Mouse (Mus musculus) embryonic facial prominence, embryonic 10.5 days (tissue): ENCODE data around the gene Zp3. TPM values are rescaled to one million over a fixed set of nuclear protein-coding genes. Genes with fewer than 3 reads are reported as not detected.

ENCODE experiments used
- DNase-seq: peaks from one replicate; pipeline ENCODE4 v3.0.0-alpha.2; 2017; ENCODE audit warnings: low spot score
- H3K27ac ChIP-seq: fragments of 300-500 bp; sonication (generic); replicated peaks from 2 replicates; pipeline ENCODE4 v1.5.1; 2016; ENCODE audit warnings: mild to moderate bottlenecking
- H3K27me3 ChIP-seq: fragments of 300-500 bp; sonication (generic); replicated peaks from 2 replicates; pipeline ENCODE4 v1.6.1; 2016; ENCODE audit warnings: low read depth, mild to moderate bottlenecking; ENCODE audit not compliant: poor library complexity, severe bottlenecking
- H3K36me3 ChIP-seq: fragments of 300-500 bp; sonication (generic); replicated peaks from 2 replicates; pipeline ENCODE4 v1.6.1; 2016; ENCODE audit warnings: mild to moderate bottlenecking, moderate library complexity
- H3K4me1 ChIP-seq: fragments of 300-500 bp; sonication (generic); 2 replicates; pipeline ENCODE4 v1.6.1; 2016
- H3K4me3 ChIP-seq: fragments of 300-500 bp; sonication (generic); 2 replicates; pipeline ENCODE4 v1.5.1; 2016; ENCODE audit warnings: mild to moderate bottlenecking, moderate library complexity
- H3K9me3 ChIP-seq: fragments of 300-500 bp; sonication (generic); 2 replicates; pipeline ENCODE4 v1.6.1; 2016; ENCODE audit warnings: mild to moderate bottlenecking
- WGBS: fragments of 180-500 bp; shearing (Covaris S2); methylation state at CpG from one replicate; pipeline ENCODE4 v1.1.7; 2016; 5-methylcytosine and 5-hydroxymethylcytosine counted together
- polyA plus RNA-seq: library from polyadenylated mRNA; unstranded; fragments of >200 nt; fragmentation: Nextera tagmentation; extraction: Ambion mirVana; gene quantifications from 2 replicates; pipeline ENCODE4 v1.2.1, GENCODE M21; 2016

The Zp3 gene
- polyA plus RNA-seq, 1 experiment from 2014 or later: not detected

GRCm38 (mm10) chr5:135950710-135951412 is 29.0 kb upstream of the Zp3 start:
- 85% methylated on average over 11 of the region's 11 CpGs for WGBS
- peak overlapping the region; percentile 16; the same call in 1 of the 2 replicates for H3K27ac ChIP-seq

GRCm38 (mm10) chr5:135951660-135952059 is 28.2 kb upstream of the Zp3 start:
- WGBS: 90% methylated on average over 2 of the region's 2 CpGs
- Histone ChIP-seq H3K27me3 (no peaks in the 10 kb centered on the region), H3K4me3 (no peak overlapping the region), H3K4me1 (peaks cover 2% of the 10 kb centered on the region), H3K27ac (no peak overlapping the region; the same call in 1 of the 2 replicates), H3K36me3 (no peaks in the 10 kb centered on the region), H3K9me3 (no peaks in the 10 kb centered on the region)
- no peak for DNase-seq

More at GRCm38 (mm10) chr5:135950710-135951412, 29.0 kb upstream of the Zp3 start:
- Histone ChIP-seq H3K9me3 (no peaks in the 10 kb centered on the region), H3K4me1 (peaks cover 10% of the 10 kb centered on the region), H3K4me3 (no peak overlapping the region), H3K27me3 (no peaks in the 10 kb centered on the region), H3K36me3 (no peaks in the 10 kb centered on the region)
- no peak for DNase-seq

- Histone ChIP-seq H3K27me3 (no peaks in the 10 kb centered on the region), H3K4me1 (peaks cover 7% of the 10 kb centered on the region), H3K4me3 (no peak overlapping the region), H3K9me3 (no peaks in the 10 kb centered on the region), H3K36me3 (no peaks in the 10 kb centered on the region), H3K27ac (no peak overlapping the region)
- DNase-seq: no peak
- WGBS: 88% methylated on average over 2 of the region's 2 CpGs
Measured at GRCm38 (mm10) chr5:135952830-135953229, 27.1 kb upstream of the Zp3 start.

- Histone ChIP-seq H3K27ac (peak overlapping the region; percentile 86), H3K4me1 (peaks cover 22% of the 10 kb centered on the region), H3K4me3 (peak overlapping the region; percentile 52), H3K9me3 (no peaks in the 10 kb centered on the region), H3K36me3 (no peaks in the 10 kb centered on the region), H3K27me3 (no peaks in the 10 kb centered on the region)
- 87% methylated on average over 9 of the region's 9 CpGs for WGBS
- no peak for DNase-seq
Measured at GRCm38 (mm10) chr5:135956300-135957206, 23.3 kb upstream of the Zp3 start.

GRCm38 (mm10) chr5:135957207-135957974 is 22.5 kb upstream of the Zp3 start:
- H3K4me1 ChIP-seq: peaks cover 31% of the 10 kb centered on the region
- no peaks in the 10 kb centered on the region for H3K9me3 ChIP-seq
- peak; percentile 96 for DNase-seq
- H3K36me3 ChIP-seq: no peaks in the 10 kb centered on the region
- 8% methylated on average over 28 of the region's 28 CpGs for WGBS
- H3K4me3 ChIP-seq: peak overlapping the region; percentile 52
- no peaks in the 10 kb centered on the region for H3K27me3 ChIP-seq
- peak overlapping the region; percentile 86 for H3K27ac ChIP-seq

- 87% methylated on average over 4 of the region's 4 CpGs for WGBS
- peak overlapping the region; percentile 52; the same call in 1 of the 2 replicates for H3K4me3 ChIP-seq
- DNase-seq: no peak
Measured at GRCm38 (mm10) chr5:135958367-135958766, 21.5 kb upstream of the Zp3 start.

GRCm38 (mm10) chr5:135959911-135960310 is 20.0 kb upstream of the Zp3 start:
- Histone ChIP-seq H3K36me3 (no peaks in the 10 kb centered on the region), H3K27ac (no peak overlapping the region), H3K4me1 (peaks cover 38% of the 10 kb centered on the region), H3K4me3 (no peak overlapping the region), H3K9me3 (no peaks in the 10 kb centered on the region), H3K27me3 (peaks cover 10% of the 10 kb centered on the region)
- WGBS: 94% methylated on average over 7 of the region's 7 CpGs
- no peak for DNase-seq

More at GRCm38 (mm10) chr5:135958367-135958766, 21.5 kb upstream of the Zp3 start:
- Histone ChIP-seq H3K27ac (peak overlapping the region; percentile 86), H3K4me1 (peaks cover 38% of the 10 kb centered on the region), H3K9me3 (no peaks in the 10 kb centered on the region), H3K36me3 (no peaks in the 10 kb centered on the region), H3K27me3 (no peaks in the 10 kb centered on the region)

GRCm38 (mm10) chr5:135960909-135961635 is 18.8 kb upstream of the Zp3 start:
- H3K4me3 ChIP-seq: peak overlapping the region; percentile 68
- H3K4me1 ChIP-seq: peaks cover 45% of the 10 kb centered on the region
- 94% methylated on average over 15 of the region's 15 CpGs for WGBS
- H3K9me3 ChIP-seq: no peaks in the 10 kb centered on the region
- no peaks in the 10 kb centered on the region for H3K36me3 ChIP-seq
- H3K27me3 ChIP-seq: peaks cover 21% of the 10 kb centered on the region
- DNase-seq: no peak
- H3K27ac ChIP-seq: peak overlapping the region; percentile 95

- Histone ChIP-seq H3K4me3 (peak overlapping the region; percentile 68), H3K4me1 (peaks cover 40% of the 10 kb centered on the region), H3K27me3 (peaks cover 22% of the 10 kb centered on the region), H3K36me3 (no peaks in the 10 kb centered on the region), H3K27ac (peak overlapping the region; percentile 95), H3K9me3 (no peaks in the 10 kb centered on the region)
- WGBS: 2% methylated on average over 11 of the region's 11 CpGs
- DNase-seq: no peak
Measured at GRCm38 (mm10) chr5:135962125-135962491, 17.8 kb upstream of the Zp3 start.

- H3K36me3 ChIP-seq: no peaks in the 10 kb centered on the region
- H3K9me3 ChIP-seq: no peaks in the 10 kb centered on the region
- under 1% methylated on average over 64 of the region's 64 CpGs for WGBS
- H3K27ac ChIP-seq: peak overlapping the region; percentile 95
- H3K4me3 ChIP-seq: peak overlapping the region; percentile 68
- peaks cover 37% of the 10 kb centered on the region for H3K4me1 ChIP-seq
- peak; percentile 99 for DNase-seq
- H3K27me3 ChIP-seq: peaks cover 22% of the 10 kb centered on the region
Measured at GRCm38 (mm10) chr5:135962492-135963279, 17.2 kb upstream of the Zp3 start.

GRCm38 (mm10) chr5:135963280-135963627 is 16.6 kb upstream of the Zp3 start:
- Histone ChIP-seq H3K36me3 (no peaks in the 10 kb centered on the region), H3K4me1 (peaks cover 34% of the 10 kb centered on the region), H3K27ac (peak overlapping the region; percentile 95), H3K9me3 (no peaks in the 10 kb centered on the region), H3K27me3 (peaks cover 22% of the 10 kb centered on the region), H3K4me3 (peak overlapping the region; percentile 68)
- 4% methylated on average over 6 of the region's 6 CpGs for WGBS
- no peak for DNase-seq
